Mouse (Mus musculus) splenic B cell, adult 2 months (primary cell): ENCODE results near the gene Cldn14.
"Not testable (repeated sequence)": the region's sequence is repeated elsewhere in the genome, so short reads cannot be mapped to it uniquely, and the experiment has no call there.

Experiments
- DNase-seq: peaks from one replicate; pipeline ENCODE4 v3.0.0-alpha.2; 2011; ENCODE audit warnings: low read depth, low spot score
- H3K27me3 ChIP-seq: 2 replicates; pipeline ENCODE4 v1.6.1; 2012; ENCODE audit warnings: mild to moderate bottlenecking, low read length, moderate library complexity, mixed read lengths; ENCODE audit not compliant: control insufficient read depth, poor library complexity, insufficient read depth, severe bottlenecking
- H3K36me3 ChIP-seq: 2 replicates; pipeline ENCODE4 v1.6.1; 2012; ENCODE audit warnings: mild to moderate bottlenecking, low read length, moderate library complexity, mixed read lengths; ENCODE audit not compliant: control insufficient read depth, poor library complexity, insufficient read depth, severe bottlenecking

Cldn14 gene

DNA sequence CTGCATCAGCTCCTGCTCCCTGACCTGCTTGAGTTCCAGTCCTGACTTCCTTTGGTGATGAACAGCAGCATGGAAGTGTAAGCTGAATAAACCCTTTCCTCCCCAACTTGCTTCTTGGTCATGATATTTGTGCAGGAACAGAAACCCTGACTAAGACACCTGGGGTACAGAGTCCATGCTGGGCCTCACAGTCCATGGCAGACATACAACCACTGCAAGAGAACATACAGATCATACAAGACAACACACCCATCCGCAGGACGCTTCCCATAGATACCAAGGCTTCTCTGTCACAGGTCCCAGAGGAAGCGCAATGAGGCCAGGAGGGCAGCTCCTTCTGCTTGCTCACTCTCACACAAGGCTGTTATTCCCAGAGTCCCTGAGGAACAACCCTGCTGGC is 28.3 kb downstream of the Cldn14 start:
- not testable (repeated sequence) for H3K36me3 ChIP-seq, DNase-seq, H3K27me3 ChIP-seq

DNA sequence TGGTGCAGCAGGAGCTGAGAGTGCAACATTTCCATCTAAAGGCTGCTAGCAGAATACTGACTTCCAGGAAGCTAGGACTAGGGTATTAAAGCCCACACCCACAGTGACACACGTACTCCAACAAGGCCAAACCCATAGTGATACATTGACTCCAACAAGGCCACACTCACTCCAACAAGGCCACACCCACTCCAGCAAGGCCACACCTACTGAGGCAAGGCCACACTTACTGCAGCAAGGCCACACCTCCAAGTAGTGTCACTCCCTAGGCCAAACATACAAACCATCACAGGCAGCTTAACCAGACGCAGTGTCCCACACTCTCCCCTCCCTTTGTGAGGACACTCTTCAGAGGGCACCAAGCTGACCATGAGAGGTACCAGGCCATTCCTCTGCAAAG is 29.3 kb downstream of the Cldn14 start:
- DNase-seq: no peak
- H3K27me3 ChIP-seq: no peaks in the 10 kb centered on the region
- H3K36me3 ChIP-seq: no peaks in the 10 kb centered on the region

DNA sequence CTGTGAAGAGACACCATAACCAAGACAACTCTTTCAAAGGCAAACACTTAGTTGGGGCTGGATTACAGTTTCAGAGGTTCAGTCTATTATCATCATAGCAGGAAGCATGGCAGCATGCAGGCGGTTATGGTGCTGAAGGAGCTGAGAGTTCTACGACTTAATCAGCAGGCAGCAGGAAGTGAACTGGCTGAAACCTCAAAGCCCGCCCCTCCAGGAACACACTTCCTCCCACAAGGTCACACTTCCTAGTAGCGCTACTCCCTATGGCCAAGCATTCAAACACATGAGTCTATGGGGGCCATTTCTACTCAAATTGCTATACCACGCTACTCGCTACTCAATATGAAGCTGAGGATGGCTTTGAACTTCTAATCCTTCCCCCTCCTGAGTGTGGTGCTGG is 31.1 kb downstream of the Cldn14 start:
- peak; percentile 24 for DNase-seq
- H3K27me3 ChIP-seq: no peaks in the 10 kb centered on the region
- H3K36me3 ChIP-seq: no peaks in the 10 kb centered on the region

DNA sequence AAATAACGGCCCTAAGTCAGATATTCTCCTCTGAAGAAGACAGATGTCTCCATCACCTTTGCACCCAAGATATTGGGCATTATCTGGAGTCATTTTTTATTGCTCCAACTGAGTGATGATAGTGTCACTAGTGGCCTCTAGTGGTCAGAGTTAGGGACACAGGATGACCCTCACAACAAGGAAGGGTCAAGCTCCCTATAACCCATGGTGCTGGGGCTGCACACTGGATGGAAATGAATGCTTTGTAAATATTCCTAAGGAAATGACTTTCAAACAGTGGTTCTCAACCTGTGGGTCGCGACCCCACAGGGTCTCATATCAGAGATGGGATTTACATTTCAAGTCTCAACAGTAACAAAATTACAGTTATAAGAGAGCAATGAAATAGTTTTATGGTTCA is 31.7 kb downstream of the Cldn14 start:
- peak; percentile 27 for DNase-seq
- no peaks in the 10 kb centered on the region for H3K27me3 ChIP-seq
- H3K36me3 ChIP-seq: no peaks in the 10 kb centered on the region

DNA sequence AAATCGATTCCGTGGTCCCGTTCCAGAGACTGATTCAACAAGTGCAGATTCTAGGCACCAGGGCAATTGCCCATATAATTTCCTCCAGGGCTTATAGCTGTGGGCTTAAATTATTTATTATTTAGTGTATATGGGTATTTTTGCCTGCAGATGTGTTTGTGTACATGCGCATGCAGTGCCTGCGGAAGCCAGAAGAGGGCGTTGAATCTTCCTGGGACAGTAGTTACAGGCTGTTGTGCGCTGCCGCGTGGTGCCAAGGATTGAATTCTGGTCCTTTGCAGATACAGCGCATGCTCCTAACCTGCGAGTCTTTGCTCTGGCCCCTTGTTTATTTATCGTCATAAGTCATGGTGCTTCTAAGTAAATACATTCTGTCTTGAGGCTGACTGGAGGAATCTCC is 33.2 kb downstream of the Cldn14 start:
- Histone ChIP-seq H3K27me3 (no peaks in the 10 kb centered on the region), H3K36me3 (no peaks in the 10 kb centered on the region)
- DNase-seq: no peak

DNA sequence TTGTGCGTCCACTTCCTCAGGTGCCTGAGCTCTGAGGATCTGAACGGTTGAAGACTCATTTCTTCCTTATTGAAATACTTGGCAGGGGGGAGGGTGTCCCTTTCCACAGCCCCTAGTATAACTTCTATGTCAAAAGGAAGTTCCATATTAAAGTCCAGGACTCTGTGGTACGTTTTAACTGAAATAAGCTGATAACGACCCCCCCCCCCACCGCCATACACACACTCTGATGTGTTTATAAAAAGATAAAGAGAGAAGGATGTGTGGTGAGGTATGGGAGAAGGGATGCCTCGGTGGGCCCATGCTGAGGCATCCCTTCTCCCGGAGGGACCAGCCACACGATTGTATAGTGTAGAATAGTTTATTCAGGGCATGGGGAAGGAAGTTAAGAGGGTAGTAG is 34.4 kb downstream of the Cldn14 start:
- DNase-seq: no peak
- no peaks in the 10 kb centered on the region for H3K27me3 ChIP-seq
- H3K36me3 ChIP-seq: no peaks in the 10 kb centered on the region

DNA sequence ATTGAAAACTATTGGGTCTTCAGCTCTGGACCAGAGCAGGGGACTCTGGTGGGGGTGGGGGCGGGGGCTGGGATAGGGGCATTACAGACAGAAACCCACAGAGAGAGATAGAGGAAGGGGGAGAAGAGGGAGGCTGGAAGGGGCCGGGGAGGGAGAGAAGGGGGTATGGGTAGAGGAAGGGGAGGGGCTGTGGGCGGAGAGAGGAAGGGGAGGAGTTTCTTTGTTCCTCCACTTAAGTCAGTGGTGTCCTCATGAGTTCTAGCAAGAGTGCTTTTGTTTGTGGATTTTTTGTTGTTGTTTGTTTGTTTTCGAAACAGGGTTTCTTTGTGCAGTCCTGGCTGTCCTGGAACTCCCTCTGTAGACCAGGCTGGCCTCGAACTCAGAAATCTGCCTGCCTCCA is 35.1 kb downstream of the Cldn14 start:
- Histone ChIP-seq H3K27me3 (no peaks in the 10 kb centered on the region), H3K36me3 (no peaks in the 10 kb centered on the region)
- peak; percentile 55 for DNase-seq

DNA sequence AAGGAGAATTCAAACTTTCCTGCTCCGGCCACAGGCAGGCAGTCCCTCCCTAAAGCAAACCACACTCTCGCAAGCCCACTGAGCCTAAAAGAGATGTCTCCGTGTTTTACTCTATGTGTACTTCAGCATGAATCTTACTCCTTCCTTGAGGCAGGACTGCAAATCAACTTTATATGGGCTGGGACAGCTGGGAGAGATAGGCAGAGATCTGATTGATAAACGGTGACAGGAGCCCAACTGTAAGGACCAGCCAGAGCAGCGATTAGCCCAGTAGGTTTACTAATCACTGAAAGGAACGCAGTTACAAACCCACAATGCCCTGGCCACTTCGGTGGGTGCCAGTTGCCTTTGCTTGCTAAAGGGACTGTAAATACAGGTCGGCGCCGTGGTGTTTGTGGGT is 35.5 kb downstream of the Cldn14 start:
- DNase-seq: no peak
- H3K36me3 ChIP-seq: no peaks in the 10 kb centered on the region
- H3K27me3 ChIP-seq: no peaks in the 10 kb centered on the region

DNA sequence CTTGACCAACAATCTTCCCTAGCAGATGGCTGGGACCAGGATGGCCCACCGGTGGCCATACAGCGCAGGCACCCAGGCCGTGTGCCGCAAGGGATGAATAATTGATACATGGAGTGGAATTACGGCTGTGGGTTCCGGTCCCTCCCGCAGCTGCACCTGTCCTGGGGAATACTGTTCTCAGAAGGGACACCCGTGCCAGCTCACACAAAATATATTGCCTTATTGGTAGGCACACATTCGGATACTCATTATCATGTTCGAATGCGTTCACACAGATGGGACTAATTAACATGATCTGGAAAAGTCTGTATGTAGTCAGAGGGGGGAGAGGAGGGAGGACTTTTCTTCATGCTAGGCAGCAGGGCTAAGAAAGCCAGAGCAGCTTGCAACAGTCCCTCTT is 37.6 kb downstream of the Cldn14 start:
- no peaks in the 10 kb centered on the region for H3K27me3 ChIP-seq
- DNase-seq: no peak
- H3K36me3 ChIP-seq: no peaks in the 10 kb centered on the region

DNA sequence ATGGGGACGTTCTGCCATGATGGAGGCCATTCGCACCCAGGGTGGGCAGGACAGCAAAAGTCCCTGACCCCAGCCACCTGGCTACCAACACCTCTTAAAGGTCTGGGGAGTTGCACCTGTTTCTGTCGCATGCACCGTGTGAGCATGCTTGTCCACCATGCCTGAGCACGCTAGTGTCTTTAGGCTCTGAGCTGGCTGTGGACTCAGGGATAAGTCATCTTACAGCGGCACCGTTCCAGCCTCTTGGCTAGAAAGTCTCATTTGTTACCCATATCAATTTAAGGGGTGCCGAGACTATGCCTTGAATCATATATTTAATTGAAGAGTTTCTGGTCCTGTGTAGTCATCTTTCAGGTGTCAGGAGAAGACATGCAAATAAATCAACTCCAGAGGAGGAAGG is 40.7 kb downstream of the Cldn14 start:
- Histone ChIP-seq H3K36me3 (no peaks in the 10 kb centered on the region), H3K27me3 (no peaks in the 10 kb centered on the region)
- no peak for DNase-seq

DNA sequence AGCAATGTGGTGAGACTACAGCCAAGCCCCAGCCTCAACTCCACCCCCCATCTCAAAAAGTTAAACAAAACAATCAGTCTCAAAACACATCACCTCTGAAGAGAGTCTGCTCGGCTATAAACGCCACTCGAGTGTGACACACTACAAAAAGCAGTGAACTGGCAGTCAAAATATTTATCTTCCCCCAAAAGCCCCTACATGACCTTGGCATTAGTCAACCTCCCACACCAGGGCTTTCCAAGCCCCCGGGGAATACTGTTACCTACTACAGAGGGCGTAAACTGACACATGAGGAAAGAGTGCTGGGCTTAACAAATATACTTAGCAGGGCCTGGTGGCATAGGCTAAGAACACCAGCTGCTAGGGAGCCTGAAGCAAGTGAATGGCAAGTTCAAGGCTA is 46.4 kb downstream of the Cldn14 start:
- no peaks in the 10 kb centered on the region for H3K27me3 ChIP-seq
- no peak for DNase-seq
- no peaks in the 10 kb centered on the region for H3K36me3 ChIP-seq

DNA sequence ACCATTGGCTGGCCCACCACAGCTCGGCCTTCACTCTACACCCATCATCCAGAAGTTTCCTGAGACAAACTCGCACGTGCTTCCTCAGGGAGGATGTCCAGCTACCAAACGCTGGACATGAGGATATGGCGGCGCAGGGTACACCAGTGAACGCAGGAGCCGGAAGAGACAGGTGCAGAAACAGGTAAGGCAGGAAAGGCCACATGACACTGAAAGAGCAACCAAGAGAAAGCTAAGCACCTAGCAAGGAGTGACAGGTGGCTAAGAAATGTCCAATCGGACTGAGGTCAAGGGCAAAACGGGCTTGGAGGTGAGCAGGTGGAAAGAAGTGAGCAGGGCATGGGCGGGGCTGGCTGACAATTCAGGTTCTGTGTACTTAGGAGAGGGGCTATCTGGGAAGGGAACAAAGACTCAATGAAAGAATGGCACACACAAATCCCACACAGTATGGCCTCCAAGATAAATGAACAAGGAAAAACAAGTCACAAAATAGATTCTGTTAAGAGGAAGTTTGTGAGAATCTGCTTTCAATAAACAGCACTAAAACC is 47.5 kb downstream of the Cldn14 start:
- no peak for DNase-seq
- H3K27me3 ChIP-seq: no peaks in the 10 kb centered on the region
- no peaks in the 10 kb centered on the region for H3K36me3 ChIP-seq

DNA sequence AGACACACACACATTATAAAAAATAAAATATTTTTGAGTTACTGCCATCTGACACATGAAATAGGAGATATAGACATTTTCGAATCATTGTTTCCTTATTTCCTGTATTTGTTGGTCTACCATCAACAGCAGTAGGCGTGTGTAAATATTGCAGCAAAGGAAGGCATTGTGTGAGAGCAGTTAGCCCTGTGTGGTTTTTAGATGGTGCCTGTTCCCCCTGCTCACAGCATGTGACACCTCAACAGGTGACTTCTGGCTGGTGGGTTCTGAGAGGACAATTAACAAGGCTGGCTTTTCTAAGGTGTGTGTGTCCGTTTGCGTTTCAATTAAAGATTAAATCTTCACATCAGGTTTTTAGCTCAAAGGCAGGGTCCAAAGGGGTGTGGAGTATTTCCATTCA is 48.1 kb downstream of the Cldn14 start:
- Histone ChIP-seq H3K27me3 (no peaks in the 10 kb centered on the region), H3K36me3 (no peaks in the 10 kb centered on the region)
- DNase-seq: no peak

DNA sequence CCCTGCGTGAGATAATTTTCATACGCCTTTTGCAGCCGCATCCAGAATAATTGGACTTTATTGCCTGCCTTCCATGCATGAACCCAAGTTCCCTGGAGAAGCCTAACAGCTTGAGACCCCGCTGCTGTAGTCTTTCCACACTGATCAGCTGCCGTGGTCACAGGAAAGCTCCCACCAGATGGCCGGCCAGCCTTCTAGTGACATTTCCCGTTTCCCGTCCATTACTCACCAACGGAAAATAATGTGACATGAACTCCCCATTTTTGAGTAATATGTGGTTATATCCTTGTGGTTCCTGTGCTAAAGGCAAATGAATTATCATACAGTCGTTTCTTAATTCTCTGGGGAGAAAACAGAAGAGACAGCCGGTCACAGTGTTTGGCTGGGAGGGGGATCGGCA is 51.2 kb downstream of the Cldn14 start:
- Histone ChIP-seq H3K36me3 (no peaks in the 10 kb centered on the region), H3K27me3 (no peaks in the 10 kb centered on the region)
- DNase-seq: no peak

DNA sequence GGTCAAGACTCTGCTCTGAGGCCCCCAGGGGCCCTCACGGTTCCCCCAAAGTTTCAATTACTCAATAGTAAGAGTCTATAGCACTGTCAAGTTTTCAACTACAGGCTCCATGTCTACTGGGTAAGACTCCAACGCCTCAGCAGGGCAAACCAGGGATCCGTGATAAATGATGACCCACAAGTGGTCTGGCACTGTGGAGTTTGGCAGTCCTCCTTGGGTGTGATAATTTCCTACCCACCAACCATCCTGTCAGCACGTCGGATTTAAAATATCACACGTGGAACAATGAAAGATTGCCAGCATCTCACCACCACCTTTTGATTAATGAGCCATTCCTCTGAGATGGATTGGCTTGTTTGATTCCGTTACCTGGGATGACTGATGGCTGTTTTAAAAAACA is 51.7 kb downstream of the Cldn14 start:
- no peak for DNase-seq
- H3K27me3 ChIP-seq: no peaks in the 10 kb centered on the region
- no peaks in the 10 kb centered on the region for H3K36me3 ChIP-seq

DNA sequence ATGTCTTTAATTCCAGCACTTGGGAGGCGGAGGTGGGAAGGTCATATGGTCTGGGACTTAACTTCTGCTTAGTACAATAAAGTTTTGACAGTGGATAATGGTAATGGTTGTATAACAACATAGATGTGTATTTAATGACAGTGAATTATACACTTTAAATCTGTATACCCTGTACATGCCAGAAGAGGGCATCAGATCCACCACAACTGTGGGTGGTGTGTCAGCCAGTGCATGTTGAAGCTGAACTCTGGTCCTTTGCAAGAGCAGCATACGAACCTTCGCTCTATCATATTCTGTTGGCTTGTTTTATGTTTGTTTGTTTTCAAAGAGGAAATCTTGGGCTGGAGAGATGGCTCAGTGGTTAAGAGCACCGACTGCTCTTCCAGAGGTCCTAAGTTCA is 61.2 kb downstream of the Cldn14 start:
- no peaks in the 10 kb centered on the region for H3K36me3 ChIP-seq
- no peaks in the 10 kb centered on the region for H3K27me3 ChIP-seq
- DNase-seq: no peak
